Mouse (Mus musculus) monocyte, adult 2 months (primary cell): ENCODE results near the gene Cldn19.
"Not testable (repeated sequence)": the region's sequence is repeated elsewhere in the genome, so short reads cannot be mapped to it uniquely, and the experiment has no call there.

Experiments used
- DNase-seq, 2 experiments: peaks; one replicate each; pipeline ENCODE4 v3.0.0; 2022; ENCODE audit warnings: low spot score in 2 of 2, low read depth in 1 of 2

Gene Cldn19

DNA sequence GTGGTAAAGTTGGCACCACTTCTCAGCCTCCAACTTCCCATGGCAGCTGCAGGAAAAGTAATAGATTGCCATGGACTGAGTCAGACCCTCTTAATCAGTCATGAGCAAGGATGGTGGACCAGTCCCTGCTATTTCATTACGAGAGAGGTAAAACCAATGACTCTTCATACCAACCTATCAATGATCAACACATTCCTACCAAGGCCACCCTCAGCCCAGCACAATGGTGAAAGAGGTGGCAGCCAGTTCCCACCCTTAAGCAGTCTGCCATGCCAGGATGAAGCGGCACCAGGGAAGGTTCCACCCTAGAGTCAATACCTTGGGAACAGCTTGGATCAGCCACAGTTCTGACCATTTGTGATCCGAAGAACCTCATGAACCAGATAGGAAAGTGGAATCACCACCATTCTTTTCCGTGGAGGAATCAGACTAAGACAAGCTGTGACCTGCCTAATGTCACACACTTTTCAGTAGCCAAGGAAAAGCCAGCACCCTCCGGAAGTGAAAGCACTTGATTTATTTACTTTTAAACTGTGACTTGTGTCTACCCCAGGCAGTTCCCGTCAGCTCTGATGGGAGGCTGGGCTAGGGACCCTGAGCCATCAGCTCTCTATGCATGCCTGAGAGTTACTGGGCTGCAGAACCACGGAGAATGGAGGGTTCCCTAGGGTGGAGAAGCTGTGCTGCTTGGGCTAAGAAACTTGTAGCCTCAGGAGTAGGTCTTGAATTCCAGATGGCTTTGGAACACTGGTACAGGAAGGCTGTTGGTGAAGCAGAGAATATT, 3.0 kb upstream of the Cldn19 start:
- DNase-seq: no peak

- no peak for DNase-seq
These were observed 1.1 kb upstream of the Cldn19 start for GRCm38 (mm10) chr4:119254012-119254618.

GRCm38 (mm10) chr4:119257083-119257482, 1.9 kb downstream of the Cldn19 start:
- DNase-seq: no peak

DNA sequence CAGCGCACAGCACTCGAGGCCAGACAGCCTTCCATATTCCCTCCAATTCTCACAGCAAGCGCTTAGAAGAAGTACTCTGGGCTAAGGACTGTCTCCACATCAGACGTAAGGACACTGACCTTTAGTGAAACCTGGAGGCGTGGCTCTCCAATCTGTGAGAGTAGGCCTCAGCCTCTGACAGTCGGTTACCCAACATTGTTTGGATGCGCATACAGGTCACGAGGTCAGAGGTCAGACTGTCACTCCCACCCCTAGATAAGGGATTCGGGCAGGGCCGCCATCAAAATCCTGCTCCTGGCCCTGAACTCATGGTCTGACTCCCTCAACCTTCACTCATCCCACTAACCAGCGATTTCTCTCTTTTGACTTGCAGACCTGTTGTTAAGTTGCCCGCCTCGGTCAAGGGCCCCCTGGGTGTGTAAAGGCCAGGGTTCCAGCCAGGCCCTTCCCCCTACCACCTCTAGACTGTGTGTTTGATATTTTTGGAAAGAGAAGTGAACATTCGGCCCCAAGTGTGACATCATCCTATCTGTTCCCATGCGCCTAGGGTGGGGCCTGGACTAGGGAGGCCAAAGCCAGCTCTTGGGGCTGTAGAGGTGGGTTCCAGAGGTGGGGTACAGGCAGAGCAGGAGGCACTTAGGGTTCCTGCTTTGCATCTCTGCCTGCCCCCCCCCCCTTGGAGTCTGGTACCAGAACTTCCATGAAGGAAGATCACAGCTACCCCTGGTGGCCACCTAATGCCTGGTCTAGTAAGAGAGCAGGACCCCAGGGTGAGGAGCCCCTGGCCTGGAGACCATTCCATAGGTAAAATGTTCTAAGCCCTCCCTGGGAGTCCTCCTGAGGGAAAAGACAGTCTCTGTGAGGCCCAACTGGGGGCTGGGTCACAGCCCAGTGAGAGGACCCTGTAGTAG, 4.4 kb downstream of the Cldn19 start:
- no peak for DNase-seq

- no peak for DNase-seq
These were observed 6.0 kb downstream of the Cldn19 start for GRCm38 (mm10) chr4:119261087-119261713.

GRCm38 (mm10) chr4:119262483-119262882, 7.3 kb downstream of the Cldn19 start:
- no peak for DNase-seq

DNA sequence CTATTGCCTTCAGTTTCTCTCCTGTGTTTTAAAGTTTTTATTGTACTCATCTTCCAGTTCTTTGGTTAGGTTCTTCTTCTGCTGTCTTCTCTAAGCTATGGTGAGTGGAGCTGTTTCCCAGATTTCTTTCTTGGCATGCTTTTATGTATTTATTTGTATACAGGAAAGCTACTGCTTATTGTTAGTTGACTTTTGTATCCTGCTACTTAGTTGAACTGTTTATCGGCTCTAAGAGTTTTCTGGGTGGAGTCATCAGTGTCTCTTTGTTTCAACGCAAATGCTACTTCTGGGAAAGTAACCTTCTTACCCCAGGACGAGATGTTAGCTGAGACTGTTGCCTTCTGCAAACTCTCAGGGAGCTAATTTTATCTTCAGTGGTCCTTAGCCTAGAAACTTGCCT, 8.2 kb downstream of the Cldn19 start:
- DNase-seq: no peak

DNA sequence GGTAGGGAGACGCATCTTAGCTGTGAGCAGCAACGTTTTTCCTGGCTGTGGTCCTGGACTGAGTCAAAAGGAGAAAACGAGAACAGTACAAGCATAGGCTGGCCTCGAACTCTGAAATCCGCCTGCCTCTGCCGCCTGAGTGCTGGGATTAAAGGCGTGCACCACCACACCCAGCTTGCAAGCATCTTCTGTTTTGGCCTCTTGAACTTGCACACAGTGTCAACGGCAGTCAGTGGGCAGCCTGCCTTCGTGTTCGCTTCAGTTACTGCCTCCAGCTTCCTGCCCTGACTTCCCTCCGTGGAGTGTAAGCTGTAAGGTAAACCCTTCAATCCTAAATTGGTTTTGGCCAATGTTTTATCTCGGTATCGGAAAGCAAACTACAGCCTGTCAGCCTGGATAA, 11.4 kb downstream of the Cldn19 start:
- no peak for DNase-seq

DNA sequence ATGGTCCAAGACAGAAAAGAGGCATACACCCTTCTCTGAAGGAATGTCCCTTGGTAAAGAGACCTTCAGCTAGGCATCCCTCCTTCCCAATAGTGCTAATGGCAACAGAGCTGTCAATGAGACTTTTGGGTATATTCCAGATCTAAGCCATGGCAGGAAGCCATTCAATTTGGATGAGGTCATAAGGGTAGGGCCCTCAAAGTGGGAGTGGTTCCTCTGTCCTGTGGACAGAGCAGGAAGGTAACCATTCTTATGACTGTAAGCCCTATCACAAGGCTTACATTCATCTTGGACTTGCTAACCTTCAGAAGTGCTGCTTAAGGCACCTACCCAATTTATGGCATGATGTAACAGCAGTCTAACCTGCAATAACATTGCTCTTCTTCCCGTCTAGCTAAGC, 19.4 kb downstream of the Cldn19 start:
- no peak for DNase-seq

- DNase-seq: no peak
These were observed 20.0 kb downstream of the Cldn19 start for GRCm38 (mm10) chr4:119275226-119275625.

DNA sequence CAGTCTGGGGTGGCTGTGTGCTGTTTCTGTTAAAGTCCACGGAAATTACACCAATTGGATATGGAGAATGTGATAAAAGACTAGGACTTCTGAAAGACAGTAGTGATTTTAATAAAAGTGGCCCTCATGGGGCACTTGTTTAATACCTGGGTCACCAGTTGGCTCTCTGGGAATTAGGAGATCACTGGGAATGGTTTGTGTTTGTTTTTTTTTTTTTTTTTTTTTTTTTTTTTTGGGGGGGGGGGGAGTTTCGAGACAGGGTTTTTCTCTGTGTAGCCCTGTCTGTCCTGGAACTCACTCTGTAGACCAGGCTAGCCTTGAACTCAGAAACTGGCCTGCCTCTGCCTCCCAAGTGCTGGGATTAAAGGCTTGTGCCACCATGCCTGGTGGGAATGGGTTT, 20.5 kb downstream of the Cldn19 start:
- DNase-seq: no peak

- DNase-seq: not testable (repeated sequence)
These were observed 23.6 kb downstream of the Cldn19 start for GRCm38 (mm10) chr4:119278784-119279183.

DNA sequence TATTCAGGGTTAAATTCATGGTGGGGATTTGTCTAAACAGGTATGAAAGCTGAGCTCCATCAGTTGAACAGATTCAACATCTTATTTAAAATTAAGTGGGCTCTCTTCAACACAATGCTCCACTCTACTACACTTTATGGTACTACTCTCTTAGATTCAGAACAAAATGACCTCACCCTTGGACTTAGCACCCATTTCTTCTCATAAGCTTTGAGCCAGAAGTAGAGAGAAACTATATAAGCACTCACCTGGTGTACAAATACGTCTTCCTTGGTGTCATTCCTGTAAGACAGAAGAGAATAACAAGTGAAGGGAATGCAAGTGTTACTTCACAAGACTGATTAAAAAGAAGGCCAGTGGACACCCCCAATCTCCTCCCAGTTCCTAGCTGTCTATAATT, 29.6 kb downstream of the Cldn19 start:
- no peak for DNase-seq

DNA sequence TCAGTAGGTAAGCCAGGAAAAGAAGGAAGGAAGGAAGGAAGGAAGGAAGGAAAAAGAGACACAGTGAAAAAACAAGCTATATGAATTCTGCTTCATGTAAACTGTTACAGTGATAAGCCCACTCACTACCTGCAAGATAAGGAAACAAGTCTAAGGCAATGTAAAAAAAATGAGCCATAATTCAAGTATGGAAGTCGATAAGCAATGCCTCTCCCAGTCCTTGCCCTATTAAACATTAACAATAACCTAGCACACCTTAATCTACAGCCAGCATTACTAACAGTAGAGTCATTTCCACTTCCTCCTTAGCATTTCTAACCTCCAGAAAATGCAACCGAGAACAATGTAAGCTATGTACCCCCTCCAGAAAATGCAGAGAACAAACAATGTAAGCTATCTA, 30.1 kb downstream of the Cldn19 start:
- DNase-seq: no peak

DNA sequence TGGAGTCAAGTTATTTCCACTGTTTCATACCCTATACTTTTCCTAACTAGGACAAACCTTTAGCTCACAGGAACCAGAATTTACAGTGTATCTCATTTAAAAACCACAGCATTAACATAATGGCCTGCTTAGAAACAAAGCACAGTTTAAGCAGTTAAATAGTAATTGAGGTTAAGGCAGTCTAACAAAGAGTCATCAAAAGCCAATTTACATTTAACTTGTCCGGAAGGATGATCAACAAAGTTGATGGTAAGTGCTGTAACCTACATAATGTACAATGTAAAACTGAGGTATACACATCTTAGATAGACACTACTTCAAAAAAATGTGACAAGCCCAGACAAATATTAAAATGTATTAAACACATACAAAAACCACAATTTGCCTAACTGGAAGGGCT, 36.7 kb downstream of the Cldn19 start:
- DNase-seq: no peak

DNA sequence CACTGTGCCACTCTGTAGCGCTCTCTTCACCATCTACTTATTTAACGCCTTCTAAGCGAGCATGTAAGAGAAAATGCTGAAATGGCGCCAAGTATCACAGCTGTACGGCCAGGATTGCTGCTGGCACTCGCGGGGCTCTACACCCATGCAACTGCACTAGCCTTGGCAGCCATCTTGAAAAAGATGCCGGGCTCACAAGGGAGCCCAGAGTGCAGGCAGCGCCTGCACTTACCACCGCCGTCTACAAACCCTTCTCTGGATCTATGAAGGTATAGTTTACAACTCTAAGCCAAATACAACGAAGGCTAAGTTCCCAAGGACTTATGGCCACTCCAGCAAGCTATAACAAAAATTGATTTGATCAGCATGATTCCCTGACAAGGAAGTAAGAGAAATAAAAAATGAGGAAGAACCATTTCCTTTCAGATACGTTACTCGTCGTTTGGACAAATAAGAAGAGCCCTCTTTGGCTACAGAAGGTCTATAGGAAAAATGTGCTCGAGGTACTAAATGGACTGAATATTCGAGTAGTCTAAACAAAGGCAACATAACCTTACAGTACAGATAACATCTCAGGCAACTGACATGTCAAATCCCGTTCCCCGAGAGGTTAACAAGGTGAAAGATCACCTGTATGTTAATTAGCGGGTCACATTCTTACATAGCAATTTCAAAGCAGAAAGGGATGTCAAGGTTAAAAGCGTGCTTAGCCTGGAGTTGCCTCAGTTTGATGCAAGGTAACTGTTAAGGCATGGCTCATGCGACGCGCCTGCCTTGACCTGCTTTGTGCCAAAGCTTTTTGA, 37.8 kb downstream of the Cldn19 start:
- peak; percentile 26 to 51 for DNase-seq

DNA sequence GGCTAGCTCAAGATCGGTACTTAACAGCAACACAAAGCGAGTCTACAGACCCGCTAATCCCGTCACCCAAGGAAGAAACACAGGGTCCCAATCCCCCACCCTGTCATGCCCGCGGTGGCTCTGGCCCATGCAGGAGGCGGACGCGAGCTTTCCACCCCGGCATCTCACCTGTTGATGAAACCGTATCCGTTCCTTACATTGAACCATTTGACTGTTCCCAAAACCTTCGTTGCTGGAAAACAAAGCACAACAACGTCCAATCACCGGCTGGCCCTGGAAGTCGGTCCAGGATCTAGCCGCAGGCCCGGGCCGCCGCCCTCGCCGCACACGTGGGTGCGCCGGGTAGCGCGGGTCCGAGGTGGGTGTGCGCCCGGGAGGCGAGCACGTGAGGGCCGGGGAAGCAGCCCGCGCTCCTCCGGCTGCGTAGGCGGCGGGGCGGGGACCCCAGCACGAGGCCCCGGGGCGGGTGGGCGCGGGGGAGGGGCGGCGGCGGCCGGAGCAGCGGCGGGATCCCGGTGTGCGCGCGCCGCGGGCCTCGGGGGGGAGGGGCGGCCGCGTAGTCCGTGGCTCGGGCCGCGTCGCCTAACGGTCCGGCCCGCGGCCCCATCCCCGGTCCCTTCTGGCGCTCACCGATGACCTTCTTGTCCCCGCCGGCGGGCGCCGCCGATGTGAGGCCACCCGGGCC, 38.5 kb downstream of the Cldn19 start:
- DNase-seq: no peak

GRCm38 (mm10) chr4:119294415-119295133, 39.4 kb downstream of the Cldn19 start, which contains the start of gene Ybx1:
TSS of gene Ybx1 (minus strand) at chr4:119294604.
- peak; percentile 93 to 97 for DNase-seq

- no peak for DNase-seq
These were observed 39.9 kb downstream of the Cldn19 start for GRCm38 (mm10) chr4:119295134-119295453.
